Mouse (Mus musculus) liver, embryonic 14.5 days (tissue): ENCODE measurements around the gene Cux2. TPM values are rescaled to one million over a fixed set of nuclear protein-coding genes. Genes with fewer than 3 reads are reported as not detected.

Source experiments
- ATAC-seq: fragments of 200-750 bp; cut with Nextera tagmentation; 2 replicates; pipeline ENCODE4 v1.8.0; 2017; ENCODE audit warnings: moderate number of reproducible peaks, mild to moderate bottlenecking, moderate library complexity; ENCODE audit not compliant: insufficient read depth
- DNase-seq, 3 experiments: peaks; one replicate each; pipeline ENCODE4 v3.0.0-alpha.2; 2012 to 2013; ENCODE audit warnings: low read depth in 3 of 3, low spot score in 3 of 3
- H3K27ac ChIP-seq: fragments of 300-500 bp; sonication (generic); 2 replicates; pipeline ENCODE4 v1.5.1; 2014; ENCODE audit warnings: moderate library complexity, mild to moderate bottlenecking, control low read depth, inconsistent platforms
- H3K27me3 ChIP-seq: fragments of 300-500 bp; sonication (generic); 2 replicates; pipeline ENCODE4 v1.6.1; 2014; ENCODE audit warnings: mild to moderate bottlenecking, low read length, moderate library complexity; ENCODE audit not compliant: control insufficient read depth, insufficient read depth
- H3K36me3 ChIP-seq: fragments of 300-500 bp; sonication (generic); replicated peaks from 2 replicates; pipeline ENCODE4 v1.6.1; 2014; ENCODE audit warnings: low read depth; ENCODE audit not compliant: control insufficient read depth, insufficient read depth
- H3K4me1 ChIP-seq, 2 experiments: fragments of 200-500 bp in 1 of 2; fragments of 300-500 bp in 1 of 2; sonication (generic) in 1 of 2; replicated peaks; 2 replicates each; pipeline ENCODE4 v1.6.1; 2012 to 2014; ENCODE audit warnings: antibody characterized with exemption in 1 of 2, inconsistent platforms in 1 of 2, low read length in 1 of 2; ENCODE audit not compliant: control insufficient read depth in 2 of 2, insufficient read depth in 2 of 2
- H3K4me2 ChIP-seq: fragments of 300-500 bp; sonication (generic); 2 replicates; pipeline ENCODE4 v1.6.1; 2014; ENCODE audit warnings: low read depth, mild to moderate bottlenecking, control low read depth, moderate library complexity
- H3K4me3 ChIP-seq, 2 experiments: fragments of 200-500 bp in 1 of 2; fragments of 300-500 bp in 1 of 2; sonication (generic) in 1 of 2; 2 replicates each; pipeline ENCODE4 v1.5.1; 2012 to 2014; ENCODE audit warnings: low read depth in 2 of 2, low read length in 2 of 2, mild to moderate bottlenecking in 2 of 2, control low read depth in 1 of 2, inconsistent platforms in 1 of 2, moderate library complexity in 1 of 2; ENCODE audit not compliant: insufficient read depth in 1 of 2
- H3K9ac ChIP-seq: fragments of 300-500 bp; sonication (generic); replicated peaks from 2 replicates; pipeline ENCODE4 v1.6.1; 2014; ENCODE audit warnings: mild to moderate bottlenecking, control low read depth, moderate library complexity
- H3K9me3 ChIP-seq: fragments of 300-500 bp; sonication (generic); 2 replicates; pipeline ENCODE4 v1.6.1; 2016; ENCODE audit warnings: low read length, mixed read lengths; ENCODE audit not compliant: control insufficient read depth
- CTCF ChIP-seq: IDR thresholded peaks from 2 replicates; pipeline ENCODE4 v1.5.1; 2016; ENCODE audit warnings: antibody characterized with exemption, low read depth, control low read depth
- EP300 ChIP-seq: IDR thresholded peaks from 2 replicates; pipeline ENCODE4 v1.6.1; 2016; ENCODE audit warnings: antibody characterized with exemption, low read depth
- WGBS: fragments of 180-500 bp; shearing (Covaris S2); extraction: QIAGEN DNeasy Blood & Tissue Kit; methylation state at CpG from one replicate; pipeline ENCODE4 v1.1.7; 2014; ENCODE audit not compliant: insufficient replicate concordance; 5-methylcytosine and 5-hydroxymethylcytosine counted together
- polyA plus RNA-seq, 2 experiments: library from polyadenylated mRNA; depleted of rRNA in 1 of 2; stranded (reverse) in 1 of 2; unstranded in 1 of 2; fragments of >200 nt; fragmentation: Nextera tagmentation in 1 of 2; extraction: Ambion mirVana in 1 of 2; gene quantifications; 2 replicates each; pipeline versions ENCODE4 v1.2.1 to v1.2.3; 2012 to 2014

The Cux2 gene
- polyA plus RNA-seq, 2 experiments, result 1.0 to 1.4 TPM

DNA sequence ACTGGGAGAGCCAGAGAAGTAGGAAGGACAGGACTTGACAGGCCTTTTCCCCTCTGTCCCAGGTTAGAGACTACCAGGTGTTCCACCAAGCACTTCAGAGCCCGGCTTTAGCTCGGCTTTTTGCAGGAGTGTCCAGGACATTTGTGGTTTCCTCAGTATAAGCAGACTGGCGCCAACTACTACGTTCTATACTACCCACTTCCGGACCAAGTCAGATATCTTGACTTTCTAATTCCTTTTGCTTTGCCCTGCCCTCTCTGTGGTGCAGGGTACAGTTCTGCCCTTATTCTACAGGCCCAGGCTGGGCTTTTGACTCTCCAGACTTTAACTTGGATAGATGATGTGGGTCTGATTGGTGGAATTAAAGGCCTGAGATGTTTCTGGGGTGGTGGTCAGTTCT, 230.3 kb downstream of the Cux2 start:
- Histone ChIP-seq H3K27me3 (no peaks in the 10 kb centered on the region), H3K27ac (no peak overlapping the region), H3K4me3 (no peak overlapping the region), H3K36me3 (peaks cover 37% of the 10 kb centered on the region), H3K9ac (no peak overlapping the region), H3K9me3 (no peaks in the 10 kb centered on the region), H3K4me2 (no peak overlapping the region), H3K4me1 (peaks cover 0 to 4% of the 10 kb centered on the region in 2 experiments; a peak in 1 of 4 replicates)
- no peak for ATAC-seq
- TF ChIP-seq CTCF, result no peak
- no peak for DNase-seq
- WGBS, result 33% methylated on average over 5 of the region's 5 CpGs

DNA sequence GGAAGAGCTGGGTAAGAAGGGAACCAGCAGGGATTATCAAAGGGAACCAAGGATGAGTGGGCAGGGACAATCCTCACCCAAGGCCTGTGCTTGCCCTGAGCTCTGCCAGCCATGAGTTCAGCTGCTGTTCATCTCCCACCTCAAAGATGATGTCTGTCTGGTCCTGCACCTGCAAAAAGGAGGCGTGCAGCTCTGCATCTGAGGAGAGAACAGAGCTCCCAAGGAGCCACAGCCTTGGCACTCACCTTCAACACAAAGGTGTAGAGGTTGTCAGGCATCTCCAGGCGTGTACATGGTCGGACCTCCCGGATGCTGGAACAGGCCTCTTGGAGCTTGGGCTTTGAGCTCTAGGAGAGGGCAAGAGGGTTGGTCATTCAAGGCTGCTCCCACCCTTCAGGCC, 231.0 kb downstream of the Cux2 start:
- WGBS, result 79% methylated on average over 4 of the region's 4 CpGs
- Histone ChIP-seq H3K36me3 (peaks cover 43% of the 10 kb centered on the region), H3K4me2 (no peak overlapping the region), H3K9me3 (no peaks in the 10 kb centered on the region), H3K4me3 (no peak overlapping the region), H3K27ac (no peak overlapping the region), H3K9ac (no peak overlapping the region), H3K27me3 (no peaks in the 10 kb centered on the region), H3K4me1 (peaks cover 0 to 4% of the 10 kb centered on the region in 2 experiments; a peak in 1 of 4 replicates)
- DNase-seq, result no peak
- TF ChIP-seq EP300 (no peak), CTCF (no peak)
- no peak for ATAC-seq

DNA sequence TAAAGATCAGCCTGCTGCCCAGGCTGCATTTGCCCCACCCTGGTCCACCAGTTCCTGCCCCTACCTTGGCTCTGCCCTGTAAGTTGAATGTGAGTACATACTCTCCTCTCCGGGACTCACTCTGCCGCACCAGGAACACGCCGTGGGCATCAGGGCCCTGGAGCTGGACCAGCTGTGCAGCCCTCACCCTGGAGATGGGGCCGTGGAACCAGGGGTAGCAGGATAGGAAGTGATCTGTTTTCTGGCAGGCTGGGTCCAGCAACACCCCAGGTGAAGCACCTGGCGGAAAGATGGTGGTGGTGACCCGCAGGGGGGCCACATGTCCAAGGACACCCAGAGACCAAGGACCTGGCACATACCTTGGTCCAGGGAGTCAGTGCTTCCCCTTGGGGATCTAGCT, 231.5 kb downstream of the Cux2 start:
- H3K27me3 ChIP-seq, result no peaks in the 10 kb centered on the region
- TF ChIP-seq CTCF (no peak), EP300 (no peak)
- no peak overlapping the region for H3K9ac ChIP-seq
- DNase-seq (no peak), ATAC-seq (no peak)
- no peak overlapping the region for H3K4me2 ChIP-seq
- H3K36me3 ChIP-seq, result peaks cover 48% of the 10 kb centered on the region
- no peaks in the 10 kb centered on the region for H3K9me3 ChIP-seq
- H3K4me3 ChIP-seq, result no peak overlapping the region
- H3K4me1 ChIP-seq, result no peaks in the 10 kb centered on the region; a peak in 1 of 4 replicates
- no peak overlapping the region for H3K27ac ChIP-seq
- 87% methylated on average over 7 of the region's 7 CpGs for WGBS

DNA sequence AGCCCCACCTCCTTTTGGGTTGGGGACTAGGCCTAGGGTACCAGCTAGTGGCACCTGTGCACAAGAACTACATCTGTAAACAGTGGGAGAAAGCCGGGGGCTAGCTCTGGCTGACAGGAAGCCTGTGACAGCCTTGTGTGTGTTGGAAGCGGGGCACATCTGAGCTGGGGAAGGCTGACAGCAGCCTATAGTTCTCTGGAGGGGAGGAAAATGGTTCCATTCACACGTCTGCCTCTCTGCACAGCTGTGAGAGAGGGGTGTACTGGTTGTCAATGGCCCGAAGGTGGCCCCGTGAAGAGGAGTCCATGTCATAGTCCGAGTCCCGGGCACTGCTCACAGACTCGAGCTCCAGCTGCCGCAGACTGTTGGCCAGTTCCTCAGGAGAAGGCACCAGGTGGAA, 232.4 kb downstream of the Cux2 start:
- no peaks in the 10 kb centered on the region; a peak in 1 of 4 replicates for H3K4me1 ChIP-seq
- no peaks in the 10 kb centered on the region for H3K9me3 ChIP-seq
- peaks cover 55% of the 10 kb centered on the region for H3K36me3 ChIP-seq
- 81% methylated on average over 9 of the region's 9 CpGs for WGBS
- no peaks in the 10 kb centered on the region for H3K27me3 ChIP-seq
- no peak overlapping the region for H3K4me3 ChIP-seq
- H3K4me2 ChIP-seq, result no peak overlapping the region
- ATAC-seq (no peak), DNase-seq (no peak)
- no peak overlapping the region for H3K9ac ChIP-seq
- TF ChIP-seq EP300, result no peak
- no peak for TF ChIP-seq CTCF
- H3K27ac ChIP-seq, result no peak overlapping the region

DNA sequence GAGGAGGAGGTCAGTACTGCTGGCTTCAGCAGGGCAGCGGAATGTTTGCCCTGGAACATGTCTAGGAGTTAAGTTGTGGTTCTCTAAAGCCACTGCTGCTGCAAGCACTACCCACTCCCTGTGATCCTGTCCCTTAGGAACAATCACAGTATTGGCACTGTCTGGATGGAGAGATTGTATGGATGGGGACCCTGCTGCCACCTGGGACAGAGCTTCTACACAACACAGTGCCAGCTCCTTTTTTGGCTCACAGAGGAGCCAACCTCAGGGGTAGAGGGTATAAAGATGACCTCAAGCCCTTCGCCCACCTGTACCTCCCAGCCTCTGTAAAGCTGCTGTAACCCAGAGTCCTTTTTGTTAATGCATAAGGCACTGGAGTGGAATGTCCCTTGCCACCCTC, 233.3 kb downstream of the Cux2 start:
- H3K36me3 ChIP-seq, result peaks cover 58% of the 10 kb centered on the region
- no peak overlapping the region for H3K4me2 ChIP-seq
- H3K27ac ChIP-seq, result no peak overlapping the region
- TF ChIP-seq EP300 (no peak), CTCF (no peak)
- WGBS, result 87% methylated on average over 2 of the region's 2 CpGs
- no peaks in the 10 kb centered on the region for H3K27me3 ChIP-seq
- ATAC-seq (no peak), DNase-seq (no peak)
- no peaks in the 10 kb centered on the region; a peak in 1 of 4 replicates for H3K4me1 ChIP-seq
- H3K4me3 ChIP-seq, result no peak overlapping the region
- no peaks in the 10 kb centered on the region for H3K9me3 ChIP-seq
- H3K9ac ChIP-seq, result no peak overlapping the region
